Mouse (Mus musculus) kidney, postnatal 0 days (tissue): ENCODE results near the gene Lyst. TPM values are rescaled to one million over a fixed set of nuclear protein-coding genes. Genes with fewer than 3 reads are reported as not detected.
"Not testable (repeated sequence)": the region's sequence is repeated elsewhere in the genome, so short reads cannot be mapped to it uniquely, and the experiment has no call there.

Experiments used
- ATAC-seq: fragments of 200-750 bp; cut with Nextera tagmentation; replicated peaks from 2 replicates; pipeline ENCODE4 v1.8.0; 2017; ENCODE audit warnings: low read depth, moderate number of reproducible peaks, moderate TSS enrichment, moderate library complexity; ENCODE audit not compliant: low FRiP score
- DNase-seq: peaks from one replicate; pipeline ENCODE4 v3.0.0-alpha.2; 2016; ENCODE audit warnings: low spot score
- H3K27ac ChIP-seq: fragments of 300-500 bp; sonication (generic); 2 replicates; pipeline ENCODE4 v1.5.1; 2014; ENCODE audit warnings: mild to moderate bottlenecking
- H3K27me3 ChIP-seq: fragments of 300-500 bp; sonication (generic); 2 replicates; pipeline ENCODE4 v1.6.1; 2014; ENCODE audit warnings: low read length, mixed read lengths; ENCODE audit not compliant: insufficient read depth
- H3K36me3 ChIP-seq: fragments of 300-500 bp; sonication (generic); 2 replicates; pipeline ENCODE4 v1.6.1; 2014; ENCODE audit warnings: low read length, mixed read lengths; ENCODE audit not compliant: insufficient read depth
- H3K4me1 ChIP-seq: fragments of 300-500 bp; sonication (generic); replicated peaks from 2 replicates; pipeline ENCODE4 v1.6.1; 2014; ENCODE audit warnings: antibody characterized with exemption, low read length, mixed read lengths; ENCODE audit not compliant: insufficient read depth
- H3K4me2 ChIP-seq: fragments of 300-500 bp; sonication (generic); 2 replicates; pipeline ENCODE4 v1.6.1; 2014; ENCODE audit warnings: mild to moderate bottlenecking, low read length, moderate library complexity, mixed read lengths
- H3K4me3 ChIP-seq: fragments of 300-500 bp; sonication (generic); replicated peaks from 2 replicates; pipeline ENCODE4 v1.5.1; 2014; ENCODE audit warnings: low read depth, low read length
- H3K9ac ChIP-seq: fragments of 300-500 bp; sonication (generic); 2 replicates; pipeline ENCODE4 v1.6.1; 2014; ENCODE audit warnings: low read depth, low read length
- H3K9me3 ChIP-seq: fragments of 300-500 bp; sonication (generic); replicated peaks from 2 replicates; pipeline ENCODE4 v1.6.1; 2016; ENCODE audit warnings: low read length, inconsistent platforms, mixed read lengths
- CTCF ChIP-seq: IDR thresholded peaks from 2 replicates; pipeline ENCODE4 v1.5.1; 2016; ENCODE audit warnings: antibody characterized with exemption, low read depth, mild to moderate bottlenecking, moderate library complexity
- WGBS: fragments of 180-500 bp; shearing (Covaris S2); extraction: QIAGEN DNeasy Blood & Tissue Kit; methylation state at CpG from one replicate; pipeline ENCODE4 v1.1.7; 2014; 5-methylcytosine and 5-hydroxymethylcytosine counted together
- polyA plus RNA-seq: library from polyadenylated mRNA; unstranded; fragments of >200 nt; fragmentation: Nextera tagmentation; extraction: Ambion mirVana; gene quantifications from 2 replicates; pipeline ENCODE4 v1.2.1, GENCODE M21; 2015

The Lyst gene
- polyA plus RNA-seq, 1 experiment from 2014 or later = 3.8 TPM

DNA sequence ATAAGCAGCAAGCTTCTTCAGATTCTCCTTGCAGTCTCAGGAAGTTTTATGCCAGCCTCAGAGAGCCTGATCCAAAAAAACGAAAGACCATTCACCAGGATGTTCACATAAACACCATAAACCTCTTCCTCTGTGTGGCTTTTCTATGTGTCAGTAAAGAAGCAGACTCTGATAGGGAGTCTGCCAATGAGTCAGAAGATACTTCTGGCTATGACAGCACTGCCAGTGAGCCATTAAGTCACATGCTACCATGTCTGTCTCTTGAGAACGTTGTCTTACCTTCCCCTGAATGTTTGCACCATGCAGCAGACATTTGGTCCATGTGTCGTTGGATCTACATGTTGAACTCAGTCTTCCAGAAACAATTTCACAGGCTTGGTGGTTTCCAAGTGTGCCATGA, 47.4 kb downstream of the Lyst start:
- Histone ChIP-seq H3K4me1 (no peaks in the 10 kb centered on the region), H3K4me3 (no peak overlapping the region), H3K27me3 (no peaks in the 10 kb centered on the region), H3K4me2 (no peak overlapping the region), H3K36me3 (peaks cover 7% of the 10 kb centered on the region; the same call in 1 of the 2 replicates), H3K9ac (no peak overlapping the region), H3K9me3 (no peaks in the 10 kb centered on the region), H3K27ac (no peak overlapping the region)
- TF ChIP-seq CTCF = no peak
- ATAC-seq (no peak), DNase-seq (no peak)
- WGBS = 63% methylated on average over 3 of the region's 3 CpGs

DNA sequence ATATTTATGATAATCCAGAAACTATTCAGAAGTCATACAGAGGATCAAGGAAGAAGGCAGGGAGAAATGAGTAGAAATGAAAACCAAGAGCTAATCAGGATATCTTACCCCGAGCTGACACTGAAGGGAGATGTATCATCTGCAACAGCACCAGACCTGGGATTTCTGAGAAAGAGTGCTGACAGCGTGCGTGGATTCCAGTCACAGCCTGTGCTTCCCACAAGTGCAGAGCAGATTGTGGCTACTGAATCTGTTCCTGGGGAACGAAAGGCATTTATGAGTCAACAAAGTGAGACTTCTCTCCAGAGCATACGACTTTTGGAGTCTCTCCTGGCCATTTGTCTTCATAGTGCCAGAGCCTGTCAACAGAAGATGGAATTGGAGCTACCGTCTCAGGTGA, 47.8 kb downstream of the Lyst start:
- DNase-seq = no peak
- no peaks in the 10 kb centered on the region for H3K4me1 ChIP-seq
- no peaks in the 10 kb centered on the region for H3K27me3 ChIP-seq
- H3K4me2 ChIP-seq = no peak overlapping the region
- no peak for ATAC-seq
- peaks cover 7% of the 10 kb centered on the region; the same call in 1 of the 2 replicates for H3K36me3 ChIP-seq
- no peaks in the 10 kb centered on the region for H3K9me3 ChIP-seq
- WGBS = 74% methylated on average over 6 of the region's 6 CpGs
- no peak overlapping the region for H3K9ac ChIP-seq
- H3K27ac ChIP-seq = no peak overlapping the region
- H3K4me3 ChIP-seq = no peak overlapping the region
- TF ChIP-seq CTCF = no peak

DNA sequence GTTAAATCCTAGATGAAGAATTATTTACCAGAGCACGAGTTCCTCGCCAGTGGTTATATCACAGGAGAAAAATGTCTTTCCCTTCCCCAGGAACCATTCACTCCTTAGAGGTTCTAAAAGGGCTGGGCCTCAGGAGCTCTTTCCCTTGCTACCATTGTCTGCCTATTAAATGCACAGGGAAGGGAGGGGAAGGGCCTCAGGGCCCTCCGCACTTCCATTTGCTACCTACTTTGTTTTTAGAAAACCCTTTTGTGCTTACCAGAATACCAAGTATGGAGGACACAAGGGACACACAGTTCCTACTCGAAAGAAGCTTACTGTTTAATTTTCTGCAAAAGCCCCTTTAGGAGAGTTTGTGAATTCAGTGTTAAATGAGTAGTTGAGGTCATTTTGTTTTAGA, 48.5 kb downstream of the Lyst start:
- Histone ChIP-seq H3K9ac (no peak overlapping the region), H3K27me3 (no peaks in the 10 kb centered on the region), H3K9me3 (no peaks in the 10 kb centered on the region), H3K4me1 (no peaks in the 10 kb centered on the region), H3K27ac (no peak overlapping the region), H3K4me3 (no peak overlapping the region), H3K36me3 (peaks cover 7% of the 10 kb centered on the region; the same call in 1 of the 2 replicates), H3K4me2 (no peak overlapping the region)
- DNase-seq (no peak), ATAC-seq (no peak)
- no peak for TF ChIP-seq CTCF
- 86% methylated on average over 4 of the region's 4 CpGs for WGBS

DNA sequence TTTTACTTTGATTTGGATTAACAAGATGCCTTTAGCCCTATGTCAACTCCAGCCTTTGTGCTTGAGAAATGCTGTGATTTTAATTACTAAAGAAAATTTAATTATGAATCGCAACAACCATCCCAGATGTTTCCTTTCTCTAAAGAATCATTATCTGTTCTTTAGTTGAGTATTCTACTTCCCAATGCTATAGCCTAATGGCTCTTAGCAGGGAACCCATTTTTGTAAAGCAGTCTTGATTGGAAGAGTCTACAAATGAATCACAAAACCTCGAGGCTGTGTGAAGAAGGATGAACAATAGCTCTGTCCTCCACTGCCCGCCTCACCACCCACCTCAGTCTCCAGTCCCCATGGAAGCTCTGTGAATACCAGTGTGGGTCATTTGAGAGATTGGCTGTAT, 57.1 kb downstream of the Lyst start:
- no peak overlapping the region for H3K9ac ChIP-seq
- TF ChIP-seq CTCF = no peak
- no peak overlapping the region for H3K4me2 ChIP-seq
- H3K9me3 ChIP-seq = no peaks in the 10 kb centered on the region
- 0 out of 2 replicates have a peak, but pooled peaks cover 8% of the 10 kb centered on the region for H3K36me3 ChIP-seq
- no peaks in the 10 kb centered on the region for H3K27me3 ChIP-seq
- DNase-seq (no peak), ATAC-seq (no peak)
- no peak overlapping the region for H3K4me3 ChIP-seq
- no peak overlapping the region for H3K27ac ChIP-seq
- WGBS = 82% methylated on average over 3 of the region's 3 CpGs
- no peaks in the 10 kb centered on the region for H3K4me1 ChIP-seq

DNA sequence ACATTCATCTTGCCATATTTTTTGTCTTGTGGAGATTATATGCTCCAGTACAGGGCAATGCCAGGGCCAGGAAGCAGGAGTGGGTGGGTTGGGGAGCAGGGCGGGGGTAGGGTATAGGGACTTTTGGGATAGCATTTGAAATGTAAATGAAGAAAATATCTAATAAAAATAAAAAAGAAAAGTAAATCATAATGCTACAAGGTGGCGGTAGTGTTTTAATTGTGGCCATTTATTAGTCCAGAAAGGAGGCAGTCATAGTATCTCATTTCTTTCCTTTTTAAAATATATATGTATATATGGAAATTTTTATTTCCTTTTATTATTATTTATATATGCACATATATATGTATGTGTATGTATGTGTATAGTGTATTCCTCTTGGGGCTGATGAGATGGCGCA, 65.3 kb downstream of the Lyst start:
- no peak overlapping the region for H3K9ac ChIP-seq
- WGBS = 98% methylated on average over 3 of the region's 3 CpGs
- DNase-seq (no peak), ATAC-seq (no peak)
- H3K4me2 ChIP-seq = no peak overlapping the region
- no peak overlapping the region for H3K27ac ChIP-seq
- H3K4me1 ChIP-seq = no peaks in the 10 kb centered on the region
- no peaks in the 10 kb centered on the region for H3K27me3 ChIP-seq
- H3K36me3 ChIP-seq = 0 out of 2 replicates have a peak, but pooled peaks cover 2% of the 10 kb centered on the region
- H3K9me3 ChIP-seq = no peaks in the 10 kb centered on the region
- TF ChIP-seq CTCF = no peak
- no peak overlapping the region for H3K4me3 ChIP-seq

DNA sequence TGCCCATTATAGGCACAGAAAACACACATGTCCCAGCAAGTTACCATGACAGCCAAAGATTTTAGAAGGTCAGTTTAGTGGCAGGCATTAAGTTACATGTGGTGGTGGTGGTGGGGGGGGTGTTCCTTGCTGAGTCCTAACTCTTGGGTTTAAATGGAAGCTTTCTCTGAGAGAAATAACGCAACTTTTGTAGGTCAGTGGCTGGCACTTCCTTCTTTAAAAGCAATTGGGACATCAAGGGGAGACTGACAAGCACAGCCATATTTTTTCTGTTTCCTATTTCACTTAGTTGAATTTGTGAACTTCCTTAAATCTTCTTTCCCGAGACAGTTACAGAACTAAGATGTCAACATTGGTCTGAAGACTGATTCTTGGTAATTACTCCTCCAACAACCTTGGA, 75.9 kb downstream of the Lyst start:
- H3K27ac ChIP-seq, H3K27me3 ChIP-seq, H3K36me3 ChIP-seq, H3K9ac ChIP-seq, H3K9me3 ChIP-seq, H3K4me3 ChIP-seq, H3K4me1 ChIP-seq, ATAC-seq, DNase-seq, H3K4me2 ChIP-seq: not testable (repeated sequence)
- WGBS = 66% methylated on average over 2 of the region's 2 CpGs

DNA sequence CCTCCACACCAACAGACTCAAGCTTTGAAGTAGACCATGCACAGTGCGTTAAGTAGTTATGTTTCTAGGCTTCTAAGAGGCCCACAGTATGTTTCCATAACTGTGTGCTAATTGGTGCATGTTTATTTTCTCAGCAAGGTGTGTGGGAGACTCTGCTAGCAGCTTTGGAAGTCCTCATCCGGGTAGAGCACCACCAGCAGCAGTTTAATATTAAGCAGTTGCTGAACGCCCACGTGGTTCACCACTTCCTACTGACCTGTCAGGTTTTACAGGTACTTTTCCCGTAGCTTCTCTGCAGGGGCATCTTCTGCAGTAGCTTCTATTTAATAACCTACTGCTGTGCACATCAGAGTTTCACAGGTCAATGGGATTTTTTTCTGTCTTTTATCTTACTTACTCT, 80.5 kb downstream of the Lyst start:
- TF ChIP-seq CTCF = no peak
- H3K9me3 ChIP-seq = no peaks in the 10 kb centered on the region
- no peaks in the 10 kb centered on the region for H3K27me3 ChIP-seq
- H3K36me3 ChIP-seq = 0 out of 2 replicates have a peak, but pooled peaks cover 3% of the 10 kb centered on the region
- 41% methylated on average over 5 of the region's 5 CpGs for WGBS
- ATAC-seq (no peak), DNase-seq (no peak)
- no peak overlapping the region for H3K4me2 ChIP-seq
- H3K27ac ChIP-seq = no peak overlapping the region
- H3K4me1 ChIP-seq = no peaks in the 10 kb centered on the region
- no peak overlapping the region for H3K9ac ChIP-seq
- no peak overlapping the region for H3K4me3 ChIP-seq
